Mouse (Mus musculus) neural tube, embryonic 14.5 days (tissue): Measurements from ENCODE around the gene Tnfrsf21. TPM values are rescaled to one million over a fixed set of nuclear protein-coding genes. Genes with fewer than 3 reads are reported as not detected.

ENCODE experiments used
- ATAC-seq: fragments of 200-750 bp; cut with Nextera tagmentation; 2 replicates; pipeline ENCODE4 v1.8.0; 2017; ENCODE audit warnings: low read depth, mild to moderate bottlenecking, moderate TSS enrichment, moderate library complexity
- H3K27ac ChIP-seq: fragments of 300-500 bp; sonication (generic); 2 replicates; pipeline ENCODE4 v1.5.1; 2014; ENCODE audit warnings: low read depth, mild to moderate bottlenecking, control low read depth, low read length, moderate library complexity, mixed read lengths
- H3K27me3 ChIP-seq: fragments of 300-500 bp; sonication (generic); 2 replicates; pipeline ENCODE4 v1.6.1; 2014; ENCODE audit warnings: low read length; ENCODE audit not compliant: control insufficient read depth, insufficient read depth
- H3K36me3 ChIP-seq: fragments of 300-500 bp; sonication (generic); 2 replicates; pipeline ENCODE4 v1.6.1; 2014; ENCODE audit warnings: low read length, mixed read lengths; ENCODE audit not compliant: control insufficient read depth, insufficient read depth
- H3K4me1 ChIP-seq: fragments of 300-500 bp; sonication (generic); 2 replicates; pipeline ENCODE4 v1.6.1; 2014; ENCODE audit warnings: low read length; ENCODE audit not compliant: control insufficient read depth, insufficient read depth
- H3K4me2 ChIP-seq: fragments of 300-500 bp; sonication (generic); 2 replicates; pipeline ENCODE4 v1.6.1; 2014; ENCODE audit warnings: mild to moderate bottlenecking, low read depth, low read length, control low read depth
- H3K4me3 ChIP-seq: fragments of 300-500 bp; sonication (generic); 2 replicates; pipeline ENCODE4 v1.5.1; 2014; ENCODE audit warnings: low read depth, low read length, control low read depth, mixed read lengths
- H3K9ac ChIP-seq: fragments of 300-500 bp; sonication (generic); replicated peaks from 2 replicates; pipeline ENCODE4 v1.6.1; 2014; ENCODE audit warnings: low read depth, mild to moderate bottlenecking, control low read depth, low read length, mixed read lengths
- H3K9me3 ChIP-seq: fragments of 300-500 bp; sonication (generic); 2 replicates; pipeline ENCODE4 v1.6.1; 2016; ENCODE audit warnings: low read length; ENCODE audit not compliant: control insufficient read depth
- WGBS: fragments of 180-500 bp; shearing (Covaris S2); extraction: QIAGEN DNeasy Blood & Tissue Kit; methylation state at CpG from one replicate; pipeline ENCODE4 v1.1.7; 2014; 5-methylcytosine and 5-hydroxymethylcytosine counted together
- polyA plus RNA-seq: library from polyadenylated mRNA; unstranded; fragments of >200 nt; fragmentation: Nextera tagmentation; extraction: Ambion mirVana; gene quantifications from 2 replicates; pipeline ENCODE4 v1.2.1, GENCODE M21; 2014

The Tnfrsf21 gene
- polyA plus RNA-seq, 1 experiment from 2014 or later: 82.6 TPM

DNA sequence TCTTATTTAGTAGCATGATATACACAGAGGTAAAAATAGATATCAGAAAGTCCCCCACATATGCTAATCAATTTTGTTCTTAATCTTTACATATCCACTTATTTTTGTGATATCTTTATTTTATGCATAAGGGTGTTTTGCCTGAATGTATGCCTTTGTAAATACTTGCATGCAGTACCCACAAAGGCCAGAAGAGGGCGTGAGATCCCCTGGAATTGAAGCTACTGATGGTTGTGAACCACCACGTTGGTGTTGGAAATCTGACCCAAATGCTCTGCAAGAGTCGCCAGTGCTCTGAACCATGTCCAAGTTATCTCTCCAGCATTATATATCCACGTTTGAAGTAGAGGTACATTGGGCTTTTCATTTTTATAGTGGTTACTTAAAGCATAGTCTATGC is 28.7 kb upstream of the Tnfrsf21 start:
- H3K4me1 ChIP-seq: no peaks in the 10 kb centered on the region
- no peak overlapping the region for H3K27ac ChIP-seq
- no peak overlapping the region for H3K9ac ChIP-seq
- no peak overlapping the region for H3K4me2 ChIP-seq
- WGBS: 35% methylated on average over 4 of the region's 4 CpGs
- no peak overlapping the region for H3K4me3 ChIP-seq
- no peak for ATAC-seq
- no peaks in the 10 kb centered on the region for H3K27me3 ChIP-seq
- no peaks in the 10 kb centered on the region for H3K9me3 ChIP-seq
- no peaks in the 10 kb centered on the region for H3K36me3 ChIP-seq

DNA sequence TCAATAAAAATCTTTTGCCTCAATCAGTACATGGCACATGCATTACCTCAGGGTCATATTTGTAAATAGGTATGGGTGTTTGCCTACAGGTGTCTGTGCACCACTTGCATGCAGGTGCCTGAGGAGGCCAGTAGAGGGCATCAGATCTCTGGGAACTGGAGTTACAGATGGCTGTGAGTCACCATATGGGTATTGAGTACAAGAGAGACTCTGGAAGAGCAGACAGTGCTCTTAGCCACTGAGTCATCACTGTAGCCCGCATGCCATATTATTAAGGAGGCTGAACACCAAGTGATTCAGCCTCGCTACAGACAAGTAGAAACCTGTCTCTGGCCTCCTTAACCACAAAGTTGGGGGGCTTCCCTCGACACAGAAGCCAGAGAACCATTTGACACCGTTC is 26.4 kb upstream of the Tnfrsf21 start:
- H3K27me3 ChIP-seq: no peaks in the 10 kb centered on the region
- H3K9me3 ChIP-seq: no peaks in the 10 kb centered on the region
- ATAC-seq: no peak
- no peak overlapping the region for H3K27ac ChIP-seq
- WGBS: 93% methylated on average over 4 of the region's 4 CpGs
- H3K4me3 ChIP-seq: no peak overlapping the region
- H3K4me2 ChIP-seq: no peak overlapping the region
- no peaks in the 10 kb centered on the region for H3K36me3 ChIP-seq
- H3K9ac ChIP-seq: no peak overlapping the region
- no peaks in the 10 kb centered on the region for H3K4me1 ChIP-seq

- no peak overlapping the region for H3K27ac ChIP-seq
- no peaks in the 10 kb centered on the region for H3K36me3 ChIP-seq
- no peak overlapping the region for H3K9ac ChIP-seq
- 47% methylated on average over 11 of the region's 11 CpGs for WGBS
- H3K4me2 ChIP-seq: no peak overlapping the region
- no peaks in the 10 kb centered on the region for H3K4me1 ChIP-seq
- H3K4me3 ChIP-seq: no peak overlapping the region
- peak; percentile 28; the same call in 1 of the 2 replicates for ATAC-seq
- no peaks in the 10 kb centered on the region for H3K27me3 ChIP-seq
- no peaks in the 10 kb centered on the region for H3K9me3 ChIP-seq
Observed at GRCm38 (mm10) chr17:42991112-42991511, 25.2 kb upstream of the Tnfrsf21 start.

- Histone ChIP-seq H3K27me3 (no peaks in the 10 kb centered on the region), H3K27ac (no peak overlapping the region), H3K36me3 (no peaks in the 10 kb centered on the region), H3K9me3 (no peaks in the 10 kb centered on the region), H3K9ac (no peak overlapping the region), H3K4me3 (no peak overlapping the region), H3K4me1 (no peaks in the 10 kb centered on the region), H3K4me2 (no peak overlapping the region)
- no peak for ATAC-seq
- 69% methylated on average over 7 of the region's 7 CpGs for WGBS
Observed at GRCm38 (mm10) chr17:42999446-42999977, 16.8 kb upstream of the Tnfrsf21 start.

- H3K4me3 ChIP-seq: no peak overlapping the region
- WGBS: 88% methylated on average over 7 of the region's 7 CpGs
- ATAC-seq: no peak
Observed at GRCm38 (mm10) chr17:43000598-43000997, 15.8 kb upstream of the Tnfrsf21 start.

GRCm38 (mm10) chr17:43012718-43013117 is 3.6 kb upstream of the Tnfrsf21 start:
- Histone ChIP-seq H3K4me3 (no peak overlapping the region), H3K9me3 (no peaks in the 10 kb centered on the region), H3K4me1 (no peaks in the 10 kb centered on the region), H3K36me3 (no peaks in the 10 kb centered on the region), H3K27me3 (no peaks in the 10 kb centered on the region), H3K9ac (no peak overlapping the region), H3K27ac (no peak overlapping the region), H3K4me2 (no peak overlapping the region)
- no peak for ATAC-seq
- WGBS: 21% methylated on average over 6 of the region's 6 CpGs

More at GRCm38 (mm10) chr17:43000598-43000997, 15.8 kb upstream of the Tnfrsf21 start:
- Histone ChIP-seq H3K36me3 (no peaks in the 10 kb centered on the region), H3K4me1 (no peaks in the 10 kb centered on the region), H3K9me3 (no peaks in the 10 kb centered on the region), H3K27ac (no peak overlapping the region), H3K9ac (no peak overlapping the region), H3K4me2 (no peak overlapping the region), H3K27me3 (no peaks in the 10 kb centered on the region)

DNA sequence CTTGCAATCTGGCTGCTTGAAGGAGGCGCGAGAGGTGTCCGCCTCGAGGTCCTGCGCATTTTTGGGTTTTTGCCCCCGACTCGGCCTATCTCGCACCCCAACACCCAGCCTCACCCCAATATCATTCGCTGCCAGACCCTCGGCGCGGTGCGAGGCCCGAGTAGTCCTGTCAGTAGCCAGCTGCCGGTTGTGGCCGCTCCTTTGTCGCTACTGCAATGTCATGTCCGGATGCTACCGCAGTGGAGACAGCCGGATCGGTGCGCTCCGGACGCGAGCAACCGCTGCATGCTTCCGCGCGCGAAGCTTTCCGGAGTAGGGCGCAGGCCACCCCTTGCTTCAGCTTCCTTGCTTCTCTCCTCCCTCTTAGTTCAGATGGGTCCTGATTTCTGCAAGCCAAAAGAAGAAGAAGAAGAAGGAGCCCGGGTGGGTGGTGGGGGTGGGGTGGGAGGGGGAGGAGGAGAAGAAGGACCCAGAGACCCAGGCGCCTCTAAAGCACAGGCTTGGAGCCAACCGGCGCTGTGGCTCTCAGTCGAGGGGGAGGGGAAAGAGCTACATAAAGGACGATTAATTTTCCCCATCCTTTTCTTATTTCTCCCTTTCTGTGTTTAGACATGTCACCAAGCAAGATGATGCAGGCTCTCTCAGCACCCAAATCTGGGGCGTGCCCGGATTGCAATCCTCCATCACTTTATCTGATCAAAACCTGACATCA is 1.1 kb downstream of the Tnfrsf21 start:
- H3K27ac ChIP-seq: peak overlapping the region; percentile 97
- under 1% methylated on average over 35 of the region's 40 CpGs for WGBS
- ATAC-seq: peak; percentile 64

GRCm38 (mm10) chr17:43018071-43018470 is 1.7 kb downstream of the Tnfrsf21 start:
- Histone ChIP-seq H3K27ac (peak overlapping the region; percentile 97), H3K36me3 (no peaks in the 10 kb centered on the region), H3K27me3 (no peaks in the 10 kb centered on the region), H3K9ac (peak overlapping the region; percentile 99), H3K9me3 (no peaks in the 10 kb centered on the region), H3K4me1 (peaks cover 8% of the 10 kb centered on the region), H3K4me3 (peak overlapping the region; percentile 97), H3K4me2 (peak overlapping the region; percentile 80)
- peak; percentile 22; the same call in 1 of the 2 replicates for ATAC-seq

More for the DNA sequence above, 1.1 kb downstream of the Tnfrsf21 start:
- Histone ChIP-seq H3K27me3 (no peaks in the 10 kb centered on the region), H3K4me1 (peaks cover 8% of the 10 kb centered on the region), H3K9me3 (no peaks in the 10 kb centered on the region), H3K9ac (peak overlapping the region; percentile 99), H3K4me3 (peak overlapping the region; percentile 97), H3K4me2 (peak overlapping the region; percentile 80), H3K36me3 (no peaks in the 10 kb centered on the region)

DNA sequence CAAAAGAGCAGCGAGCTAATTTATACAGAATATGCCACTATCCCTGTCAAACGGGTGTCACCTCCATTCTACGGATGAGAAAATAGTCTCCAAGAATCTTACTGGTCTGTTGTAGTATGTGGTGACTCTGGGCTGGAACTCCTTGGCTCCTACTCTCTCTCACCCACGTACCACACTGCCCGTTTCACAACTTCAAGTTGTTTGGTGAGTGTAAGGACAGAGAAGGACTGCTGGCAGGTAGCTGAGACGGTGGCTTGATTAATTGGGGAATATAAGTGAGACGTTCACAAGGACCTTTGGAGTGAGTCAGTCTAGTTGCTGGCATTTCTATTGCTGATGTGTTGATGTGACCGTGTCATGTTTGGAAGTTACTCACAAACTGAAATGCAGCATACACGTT is 3.3 kb downstream of the Tnfrsf21 start:
- Histone ChIP-seq H3K27me3 (no peaks in the 10 kb centered on the region), H3K9ac (no peak overlapping the region), H3K4me2 (peak overlapping the region; percentile 3; the same call in 1 of the 2 replicates), H3K4me3 (no peak overlapping the region), H3K27ac (no peak overlapping the region), H3K36me3 (no peaks in the 10 kb centered on the region), H3K9me3 (no peaks in the 10 kb centered on the region), H3K4me1 (peaks cover 8% of the 10 kb centered on the region)
- 93% methylated on average over 9 of the region's 9 CpGs for WGBS
- ATAC-seq: no peak
